In genomic region chr7:47015390-47016065, GRCm38 (mm10) we compare ENCODE assay signal across 7 mouse cellular contexts. TPM values are rescaled to one million over a fixed set of nuclear protein-coding genes. Genes with fewer than 3 reads are reported as not detected.
A peak's percentile ranks its signal among the peaks of the same experiment; 100 is the strongest.
DNase-seq lines count a peak whose midpoint lies in the region; ATAC-seq and TF ChIP-seq lines count a peak whose summit lies in the region.

No protein-coding gene starts in this region.

- no peak overlapping the region for H3K27ac ChIP-seq in embryonic facial prominence, embryonic 11.5 days (replicated peaks; ENCODE audit: low read depth, low read length)
- H3K27ac ChIP-seq in limb, embryonic 11.5 days (replicated peaks; ENCODE audit: low read depth, low read length): no peak overlapping the region
- no peak overlapping the region for H3K27ac ChIP-seq in midbrain, embryonic 13.5 days
- peak overlapping the region; percentile 42; the same call in 1 of the 2 replicates for H3K27ac ChIP-seq in small intestine, adult 2 months (ENCODE audit: insufficient read depth, low read depth, low read length)

- H3K27me3 ChIP-seq in embryonic facial prominence, embryonic 11.5 days (ENCODE audit: control insufficient read depth, insufficient read depth, low read length): no peaks in the 10 kb centered on the region
- H3K27me3 ChIP-seq in limb, embryonic 11.5 days (ENCODE audit: control insufficient read depth, insufficient read depth, low read length): no peaks in the 10 kb centered on the region
- no peaks in the 10 kb centered on the region for H3K27me3 ChIP-seq in midbrain, embryonic 13.5 days
- no peaks in the 10 kb centered on the region for H3K27me3 ChIP-seq in small intestine, adult 2 months (ENCODE audit: control insufficient read depth, insufficient read depth, low read length)

- peak; percentile 97 for ATAC-seq in embryonic facial prominence, embryonic 11.5 days (replicated peaks; ENCODE audit: insufficient number of reproducible peaks, low FRiP score, low TSS enrichment, low read depth)
- peak; percentile 92 for ATAC-seq in limb, embryonic 11.5 days (ENCODE audit: insufficient number of reproducible peaks, low FRiP score, low TSS enrichment, low read depth)
- peak; percentile 97 for ATAC-seq in midbrain, embryonic 13.5 days

- no peaks in the 10 kb centered on the region for H3K36me3 ChIP-seq in embryonic facial prominence, embryonic 11.5 days (replicated peaks; ENCODE audit: control insufficient read depth, insufficient read depth, low read depth, low read length)
- H3K36me3 ChIP-seq in limb, embryonic 11.5 days (ENCODE audit: control insufficient read depth, insufficient read depth, low read length): no peaks in the 10 kb centered on the region
- no peaks in the 10 kb centered on the region for H3K36me3 ChIP-seq in midbrain, embryonic 13.5 days
- H3K36me3 ChIP-seq in small intestine, adult 2 months (ENCODE audit: control insufficient read depth, insufficient read depth, low read length): no peaks in the 10 kb centered on the region

- no peak overlapping the region for H3K4me3 ChIP-seq in embryonic facial prominence, embryonic 11.5 days (ENCODE audit: low read depth, low read length)
- H3K4me3 ChIP-seq in limb, embryonic 11.5 days (ENCODE audit: low read depth, low read length): no peak overlapping the region
- peak overlapping the region; percentile 19; the same call in 1 of the 2 replicates for H3K4me3 ChIP-seq in midbrain, embryonic 13.5 days (replicated peaks)
- peak overlapping the region; percentile 33 for H3K4me3 ChIP-seq in small intestine, adult 2 months (ENCODE audit: low read depth, low read length)

- H3K4me1 ChIP-seq in embryonic facial prominence, embryonic 11.5 days (ENCODE audit: control insufficient read depth, insufficient read depth, low read length): peaks cover 3% of the 10 kb centered on the region; the same call in 1 of the 2 replicates
- peaks cover 2% of the 10 kb centered on the region; the same call in 1 of the 2 replicates for H3K4me1 ChIP-seq in limb, embryonic 11.5 days (ENCODE audit: control insufficient read depth, insufficient read depth, low read length)
- peaks cover 9% of the 10 kb centered on the region; the same call in 1 of the 2 replicates for H3K4me1 ChIP-seq in midbrain, embryonic 13.5 days (replicated peaks)
- peaks cover 13% of the 10 kb centered on the region; the same call in 1 of the 2 replicates for H3K4me1 ChIP-seq in small intestine, adult 2 months (ENCODE audit: control insufficient read depth, insufficient read depth, insufficient read length, low read length)

- H3K9ac ChIP-seq in embryonic facial prominence, embryonic 11.5 days (replicated peaks; ENCODE audit: low read length): peak overlapping the region; percentile 29; the same call in 1 of the 2 replicates
- no peak overlapping the region for H3K9ac ChIP-seq in limb, embryonic 11.5 days (ENCODE audit: low read length)
- no peak overlapping the region for H3K9ac ChIP-seq in midbrain, embryonic 13.5 days (replicated peaks)

- no peak for TF ChIP-seq POLR2A in small intestine, adult 2 months (IDR thresholded peaks at IDR 0.05; ENCODE audit: low read depth, low read length)

- peak; percentile 67; the same call in 1 of the 2 replicates for TF ChIP-seq CTCF in small intestine, adult 2 months (IDR thresholded peaks at IDR 0.05; ENCODE audit: extremely low read depth, insufficient read length, insufficient replicate concordance, low read depth, low read length)

- DNase-seq in adrenal gland, postnatal 10 days: peak; percentile 91
- peak; percentile 89 for DNase-seq in embryonic facial prominence, embryonic 11.5 days (ENCODE audit: low spot score)
- peak; percentile 99 for DNase-seq in heart, adult 11 months
- DNase-seq in kidney, adult 11 months: peak; percentile 91
- peak; percentile 84 for DNase-seq in limb, embryonic 11.5 days (ENCODE audit: low spot score)

- no peak overlapping the region; the same call in 1 of the 2 replicates for H3K4me2 ChIP-seq in embryonic facial prominence, embryonic 11.5 days (ENCODE audit: low read depth, low read length)
- peak overlapping the region; percentile 19; the same call in 1 of the 2 replicates for H3K4me2 ChIP-seq in limb, embryonic 11.5 days (ENCODE audit: low read depth, severe bottlenecking)
- peak overlapping the region; percentile 45 for H3K4me2 ChIP-seq in midbrain, embryonic 13.5 days (replicated peaks)

- WGBS in embryonic facial prominence, embryonic 11.5 days: 9% methylated on average over 6 of the region's 6 CpGs
- 11% methylated on average over 6 of the region's 6 CpGs for WGBS in limb, embryonic 11.5 days
- 12% methylated on average over 6 of the region's 6 CpGs for WGBS in midbrain, embryonic 13.5 days
- WGBS in small intestine, adult 2 months: 5% methylated on average over 6 of the region's 6 CpGs

- no peaks in the 10 kb centered on the region for H3K9me3 ChIP-seq in embryonic facial prominence, embryonic 11.5 days (replicated peaks; ENCODE audit: control insufficient read depth, low read length)
- no peaks in the 10 kb centered on the region for H3K9me3 ChIP-seq in limb, embryonic 11.5 days (ENCODE audit: control insufficient read depth, low read length)
- H3K9me3 ChIP-seq in midbrain, embryonic 13.5 days: no peaks in the 10 kb centered on the region

RNA-seq across cellular contexts. Expression of gene Spty2d1, which starts 7.3 kb away (rescaled TPM):
- 10 to 100 TPM; 14.4 to 19.3 TPM for total RNA-seq in adrenal gland, postnatal 10 days (2021)
- 13.5 and 14.5 TPM in 2 replicates for polyA plus RNA-seq in embryonic facial prominence, embryonic 11.5 days (2014; fragmentation: Nextera tagmentation; extraction: Ambion mirVana)
- 12.2 and 14.0 TPM in 2 replicates for polyA plus RNA-seq in limb, embryonic 11.5 days (2014; fragmentation: Nextera tagmentation; extraction: Ambion mirVana)
- polyA plus RNA-seq in midbrain, embryonic 13.5 days (2015; fragmentation: Nextera tagmentation; extraction: Ambion mirVana): 9.5 and 9.6 TPM in 2 replicates
- 2.2 and 3.6 TPM in 2 replicates for polyA plus RNA-seq in small intestine, adult 2 months (2012; rRNA removed)

RNA-seq across cellular contexts. Expression of gene Gm9999, which starts 32.1 kb away (rescaled TPM):
- not detected for total RNA-seq in adrenal gland, postnatal 10 days (2021)
- not detected in 2 replicates for polyA plus RNA-seq in embryonic facial prominence, embryonic 11.5 days (2014; fragmentation: Nextera tagmentation; extraction: Ambion mirVana)
- polyA plus RNA-seq in limb, embryonic 11.5 days (2014; fragmentation: Nextera tagmentation; extraction: Ambion mirVana): not detected in 2 replicates
- not detected in 2 replicates for polyA plus RNA-seq in midbrain, embryonic 13.5 days (2015; fragmentation: Nextera tagmentation; extraction: Ambion mirVana)
- not detected in 2 replicates for polyA plus RNA-seq in small intestine, adult 2 months (2012; rRNA removed)

RNA-seq across cellular contexts. Expression of gene Tmem86a, which starts 34.9 kb away (rescaled TPM):
- 10 to 100 TPM; 27.0 to 32.5 TPM for total RNA-seq in adrenal gland, postnatal 10 days (2021)
- polyA plus RNA-seq in embryonic facial prominence, embryonic 11.5 days (2014; fragmentation: Nextera tagmentation; extraction: Ambion mirVana): 11.6 and 12.3 TPM in 2 replicates
- 8.2 and 9.8 TPM in 2 replicates for polyA plus RNA-seq in limb, embryonic 11.5 days (2014; fragmentation: Nextera tagmentation; extraction: Ambion mirVana)
- 21.5 and 22.6 TPM in 2 replicates for polyA plus RNA-seq in midbrain, embryonic 13.5 days (2015; fragmentation: Nextera tagmentation; extraction: Ambion mirVana)
- 41.3 and 385 TPM in 2 replicates for polyA plus RNA-seq in small intestine, adult 2 months (2012; rRNA removed)

RNA-seq across cellular contexts. Expression of gene Uevld, which starts 57.2 kb away (rescaled TPM):
- 10 to 100 TPM; 22.8 TPM for total RNA-seq in adrenal gland, postnatal 10 days (2021)
- polyA plus RNA-seq in embryonic facial prominence, embryonic 11.5 days (2014; fragmentation: Nextera tagmentation; extraction: Ambion mirVana): 13.1 and 14.8 TPM in 2 replicates
- polyA plus RNA-seq in limb, embryonic 11.5 days (2014; fragmentation: Nextera tagmentation; extraction: Ambion mirVana): 14.3 and 15.2 TPM in 2 replicates
- 7.4 and 7.5 TPM in 2 replicates for polyA plus RNA-seq in midbrain, embryonic 13.5 days (2015; fragmentation: Nextera tagmentation; extraction: Ambion mirVana)
- polyA plus RNA-seq in small intestine, adult 2 months (2012; rRNA removed): 0.58 and 0.95 TPM in 2 replicates

Comparison
In these comparisons a context has a peak if more than half of its experiments do, and no peak if none do; other contexts are left out.
1. H3K4me3 ChIP-seq: peak in midbrain, embryonic 13.5 days (single experiment) and small intestine, adult 2 months (single experiment); none in embryonic facial prominence, embryonic 11.5 days (single experiment) and limb, embryonic 11.5 days (single experiment).
2. Peak in every context shown above with its lines, with median percentiles within 50 percentile points of each other: DNase-seq and ATAC-seq.